Mouse (Mus musculus): Measurements from ENCODE around the gene Pon3. TPM values are rescaled to one million over a fixed set of nuclear protein-coding genes. Genes with fewer than 3 reads are reported as not detected.
"Not testable (repeated sequence)": the region's sequence is repeated elsewhere in the genome, so short reads cannot be mapped to it uniquely, and the experiment has no call there.

The Pon3 gene
- polyA plus RNA-seq, 1 experiment from 2014 or later = 8.1 TPM

- H3K27me3 ChIP-seq (ENCODE audit: control insufficient read depth, insufficient read depth, low read length) = no peaks in the 10 kb centered on the region
- no peak for ATAC-seq (ENCODE audit: low FRiP score)
- H3K4me1 ChIP-seq (replicated peaks; ENCODE audit: control insufficient read depth, insufficient read depth, low read length) = no peaks in the 10 kb centered on the region
- H3K36me3 ChIP-seq (ENCODE audit: control insufficient read depth, insufficient read depth, low read length) = no peaks in the 10 kb centered on the region
- H3K9me3 ChIP-seq (ENCODE audit: control insufficient read depth, low read length) = no peaks in the 10 kb centered on the region
- no peak overlapping the region for H3K27ac ChIP-seq (ENCODE audit: low read depth, low read length)
- H3K9ac ChIP-seq (ENCODE audit: low read depth, low read length) = no peak overlapping the region
- no peak overlapping the region for H3K4me3 ChIP-seq (ENCODE audit: low read depth, low read length)
- DNase-seq (ENCODE audit: low spot score) = no peak
- no peak overlapping the region for H3K4me2 ChIP-seq (replicated peaks; ENCODE audit: low read depth, low read length)
- 78% methylated on average over 3 of the region's 3 CpGs for WGBS
Observed at GRCm38 (mm10) chr6:5234563-5234962, 21.5 kb downstream of the Pon3 start.

- no peak for DNase-seq (ENCODE audit: low spot score)
Observed at GRCm38 (mm10) chr6:5233812-5234211, 22.3 kb downstream of the Pon3 start.

GRCm38 (mm10) chr6:5232022-5232421, 24.1 kb downstream of the Pon3 start:
- H3K4me2 ChIP-seq (replicated peaks; ENCODE audit: low read depth, low read length) = no peak overlapping the region
- H3K9me3 ChIP-seq (ENCODE audit: control insufficient read depth, low read length) = no peaks in the 10 kb centered on the region
- no peaks in the 10 kb centered on the region for H3K27me3 ChIP-seq (ENCODE audit: control insufficient read depth, insufficient read depth, low read length)
- no peak overlapping the region for H3K9ac ChIP-seq (ENCODE audit: low read depth, low read length)
- DNase-seq (ENCODE audit: low spot score) (no peak), ATAC-seq (ENCODE audit: low FRiP score) (no peak)
- no peaks in the 10 kb centered on the region for H3K36me3 ChIP-seq (ENCODE audit: control insufficient read depth, insufficient read depth, low read length)
- no peak overlapping the region for H3K27ac ChIP-seq (ENCODE audit: low read depth, low read length)
- 89% methylated on average over 4 of the region's 4 CpGs for WGBS
- no peaks in the 10 kb centered on the region for H3K4me1 ChIP-seq (replicated peaks; ENCODE audit: control insufficient read depth, insufficient read depth, low read length)
- H3K4me3 ChIP-seq (ENCODE audit: low read depth, low read length) = no peak overlapping the region

More at GRCm38 (mm10) chr6:5233812-5234211, 22.3 kb downstream of the Pon3 start:
- H3K9me3 ChIP-seq (ENCODE audit: control insufficient read depth, low read length) = no peaks in the 10 kb centered on the region
- H3K36me3 ChIP-seq (ENCODE audit: control insufficient read depth, insufficient read depth, low read length) = no peaks in the 10 kb centered on the region
- no peaks in the 10 kb centered on the region for H3K4me1 ChIP-seq (replicated peaks; ENCODE audit: control insufficient read depth, insufficient read depth, low read length)
- WGBS = 97% methylated on average over 1 of the region's 1 CpGs
- H3K27me3 ChIP-seq (ENCODE audit: control insufficient read depth, insufficient read depth, low read length) = no peaks in the 10 kb centered on the region
- no peak overlapping the region for H3K9ac ChIP-seq (ENCODE audit: low read depth, low read length)
- H3K4me2 ChIP-seq (replicated peaks; ENCODE audit: low read depth, low read length) = no peak overlapping the region
- no peak overlapping the region for H3K27ac ChIP-seq (ENCODE audit: low read depth, low read length)
- no peak overlapping the region for H3K4me3 ChIP-seq (ENCODE audit: low read depth, low read length)
- no peak for ATAC-seq (ENCODE audit: low FRiP score)

DNA sequence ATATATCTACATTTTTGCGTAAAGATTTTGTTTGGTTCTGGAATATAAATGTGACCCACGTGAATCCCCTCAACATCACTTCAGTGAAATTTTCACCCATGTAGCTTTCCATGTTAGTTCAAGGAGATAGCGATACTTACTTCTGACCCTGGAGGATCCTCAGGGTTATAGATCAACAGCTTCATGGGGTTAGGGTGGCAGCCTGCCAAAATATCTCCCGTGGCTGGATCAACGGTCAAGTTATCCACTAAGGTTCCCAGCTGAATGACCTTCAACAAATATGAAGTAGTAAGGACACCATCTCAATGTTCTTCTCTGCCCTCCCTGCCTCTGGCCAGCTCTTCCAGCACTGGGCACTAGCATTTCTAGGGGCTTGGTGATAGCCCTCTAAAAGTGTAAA, 25.8 kb downstream of the Pon3 start:
- 93% methylated on average over 5 of the region's 5 CpGs for whole genome bisulfite sequencing
- no peaks in the 10 kb centered on the region for H3K27me3 ChIP-seq (ENCODE audit: control insufficient read depth, insufficient read depth, low read length)
- H3K4me2 ChIP-seq (replicated peaks; ENCODE audit: low read depth, low read length) = no peak overlapping the region

GRCm38 (mm10) chr6:5223551-5223950, 32.5 kb downstream of the Pon3 start:
- H3K4me2 ChIP-seq (replicated peaks; ENCODE audit: low read depth, low read length); H3K9me3 ChIP-seq (ENCODE audit: control insufficient read depth, low read length); H3K4me3 ChIP-seq (ENCODE audit: low read depth, low read length); ATAC-seq (ENCODE audit: low FRiP score); H3K4me1 ChIP-seq (replicated peaks; ENCODE audit: control insufficient read depth, insufficient read depth, low read length); H3K36me3 ChIP-seq (ENCODE audit: control insufficient read depth, insufficient read depth, low read length); H3K27ac ChIP-seq (ENCODE audit: low read depth, low read length); DNase-seq (ENCODE audit: low spot score); H3K9ac ChIP-seq (ENCODE audit: low read depth, low read length); H3K27me3 ChIP-seq (ENCODE audit: control insufficient read depth, insufficient read depth, low read length): not testable (repeated sequence)
- 87% methylated on average over 2 of the region's 2 CpGs for WGBS

More for the DNA sequence above, 25.8 kb downstream of the Pon3 start:
- Histone ChIP-seq H3K9me3 (ENCODE audit: control insufficient read depth, low read length) (no peaks in the 10 kb centered on the region), H3K9ac (ENCODE audit: low read depth, low read length) (no peak overlapping the region), H3K4me3 (ENCODE audit: low read depth, low read length) (no peak overlapping the region), H3K36me3 (ENCODE audit: control insufficient read depth, insufficient read depth, low read length) (no peaks in the 10 kb centered on the region), H3K4me1 (replicated peaks; ENCODE audit: control insufficient read depth, insufficient read depth, low read length) (no peaks in the 10 kb centered on the region), H3K27ac (ENCODE audit: low read depth, low read length) (no peak overlapping the region)
- ATAC-seq (ENCODE audit: low FRiP score) = no peak
- DNase-seq (ENCODE audit: low spot score) = no peak

DNA sequence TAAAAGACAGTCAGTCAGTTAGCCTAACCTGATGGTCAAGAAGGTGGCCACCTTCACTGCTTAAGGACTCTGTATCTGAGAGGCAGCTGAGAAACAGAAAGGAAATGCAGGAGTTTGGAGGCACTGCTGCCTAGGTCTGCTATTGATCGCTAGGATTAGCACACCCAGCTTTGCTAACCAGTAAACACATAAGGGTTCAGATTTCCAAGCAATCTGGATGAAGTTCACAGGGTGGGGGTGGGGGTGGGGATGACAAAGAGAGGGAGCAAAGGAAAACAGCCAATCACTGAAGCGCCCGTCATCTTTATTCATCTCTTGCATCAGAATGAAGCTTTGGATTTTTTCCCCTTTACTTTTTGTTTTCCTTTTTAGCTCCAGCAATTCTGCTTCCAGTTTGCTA, 34.0 kb downstream of the Pon3 start:
- H3K4me1 ChIP-seq (replicated peaks; ENCODE audit: control insufficient read depth, insufficient read depth, low read length) = no peaks in the 10 kb centered on the region
- H3K9ac ChIP-seq (ENCODE audit: low read depth, low read length) = no peak overlapping the region
- DNase-seq (ENCODE audit: low spot score) (no peak), ATAC-seq (ENCODE audit: low FRiP score) (no peak)
- H3K27ac ChIP-seq (ENCODE audit: low read depth, low read length) = no peak overlapping the region
- WGBS = 81% methylated on average over 3 of the region's 3 CpGs
- no peaks in the 10 kb centered on the region for H3K27me3 ChIP-seq (ENCODE audit: control insufficient read depth, insufficient read depth, low read length)
- no peaks in the 10 kb centered on the region for H3K9me3 ChIP-seq (ENCODE audit: control insufficient read depth, low read length)
- H3K4me2 ChIP-seq (replicated peaks; ENCODE audit: low read depth, low read length) = no peak overlapping the region
- no peak overlapping the region for H3K4me3 ChIP-seq (ENCODE audit: low read depth, low read length)
- H3K36me3 ChIP-seq (ENCODE audit: control insufficient read depth, insufficient read depth, low read length) = no peaks in the 10 kb centered on the region

DNA sequence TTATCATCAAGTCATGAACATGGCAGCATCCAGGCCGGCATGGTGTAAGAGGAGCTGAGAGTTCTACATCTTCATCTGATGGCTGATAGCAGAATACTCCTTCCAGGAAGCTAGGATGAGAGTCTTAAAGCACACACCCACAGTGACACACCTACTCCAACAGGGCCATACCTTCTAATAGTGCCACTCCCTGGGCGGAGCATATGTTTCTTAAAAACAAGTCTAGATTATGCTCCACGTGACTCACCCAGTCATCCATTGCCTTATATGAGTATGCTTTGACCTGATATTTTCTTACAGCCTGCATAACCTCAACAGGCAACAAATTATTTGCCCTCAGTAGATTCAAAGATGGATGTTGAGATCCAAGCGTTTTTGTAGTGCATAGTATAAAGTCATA, 37.9 kb downstream of the Pon3 start:
- no peaks in the 10 kb centered on the region for H3K27me3 ChIP-seq (ENCODE audit: control insufficient read depth, insufficient read depth, low read length)
- DNase-seq (ENCODE audit: low spot score) (no peak), ATAC-seq (ENCODE audit: low FRiP score) (no peak)
- no peak overlapping the region for H3K4me2 ChIP-seq (replicated peaks; ENCODE audit: low read depth, low read length)
- 92% methylated on average over 4 of the region's 4 CpGs for WGBS
- no peak overlapping the region for H3K9ac ChIP-seq (ENCODE audit: low read depth, low read length)
- H3K4me3 ChIP-seq (ENCODE audit: low read depth, low read length) = no peak overlapping the region
- H3K36me3 ChIP-seq (ENCODE audit: control insufficient read depth, insufficient read depth, low read length) = no peaks in the 10 kb centered on the region
- no peaks in the 10 kb centered on the region for H3K4me1 ChIP-seq (replicated peaks; ENCODE audit: control insufficient read depth, insufficient read depth, low read length)
- no peak overlapping the region for H3K27ac ChIP-seq (ENCODE audit: low read depth, low read length)
- H3K9me3 ChIP-seq (ENCODE audit: control insufficient read depth, low read length) = no peaks in the 10 kb centered on the region

DNA sequence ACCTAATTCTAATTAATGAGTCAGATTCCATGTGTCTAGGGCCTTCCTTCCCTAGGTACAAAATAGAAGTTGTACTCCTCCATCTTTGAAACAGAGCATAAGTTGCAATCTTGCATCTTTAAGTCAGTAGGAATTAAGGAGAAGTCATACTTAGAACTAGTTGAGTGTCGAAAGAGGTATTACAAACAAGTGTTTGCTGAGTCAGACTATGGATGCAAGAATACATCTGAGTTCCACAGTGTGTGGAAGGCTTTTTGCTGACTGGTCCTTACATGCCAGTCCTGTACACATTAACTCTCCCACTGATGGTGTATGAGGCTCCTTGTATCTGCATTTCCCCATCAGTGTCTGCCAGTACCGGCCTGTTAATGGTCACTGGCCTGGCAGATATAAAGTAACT, 48.3 kb downstream of the Pon3 start:
- Histone ChIP-seq H3K4me3 (ENCODE audit: low read depth, low read length) (no peak overlapping the region), H3K27ac (ENCODE audit: low read depth, low read length) (no peak overlapping the region), H3K36me3 (ENCODE audit: control insufficient read depth, insufficient read depth, low read length) (no peaks in the 10 kb centered on the region), H3K9ac (ENCODE audit: low read depth, low read length) (no peak overlapping the region), H3K9me3 (ENCODE audit: control insufficient read depth, low read length) (no peaks in the 10 kb centered on the region), H3K4me1 (replicated peaks; ENCODE audit: control insufficient read depth, insufficient read depth, low read length) (no peaks in the 10 kb centered on the region), H3K27me3 (ENCODE audit: control insufficient read depth, insufficient read depth, low read length) (no peaks in the 10 kb centered on the region), H3K4me2 (replicated peaks; ENCODE audit: low read depth, low read length) (no peak overlapping the region)
- 86% methylated on average over 2 of the region's 2 CpGs for WGBS
- ATAC-seq (ENCODE audit: low FRiP score) = no peak
- DNase-seq (ENCODE audit: low spot score) = no peak

- no peak for ATAC-seq (ENCODE audit: low FRiP score)
- H3K4me2 ChIP-seq (replicated peaks; ENCODE audit: low read depth, low read length) = no peak overlapping the region
- no peak overlapping the region for H3K27ac ChIP-seq (ENCODE audit: low read depth, low read length)
- H3K4me1 ChIP-seq (replicated peaks; ENCODE audit: control insufficient read depth, insufficient read depth, low read length) = no peaks in the 10 kb centered on the region
- no peaks in the 10 kb centered on the region for H3K36me3 ChIP-seq (ENCODE audit: control insufficient read depth, insufficient read depth, low read length)
- H3K9ac ChIP-seq (ENCODE audit: low read depth, low read length) = no peak overlapping the region
- no peaks in the 10 kb centered on the region for H3K9me3 ChIP-seq (ENCODE audit: control insufficient read depth, low read length)
- 81% methylated on average over 3 of the region's 3 CpGs for WGBS
- H3K4me3 ChIP-seq (ENCODE audit: low read depth, low read length) = no peak overlapping the region
- H3K27me3 ChIP-seq (ENCODE audit: control insufficient read depth, insufficient read depth, low read length) = no peaks in the 10 kb centered on the region
- no peak for DNase-seq (ENCODE audit: low spot score)
Observed at GRCm38 (mm10) chr6:5199916-5200315, 56.2 kb downstream of the Pon3 start.
